ENCODE assay signal across 27 mouse cellular contexts in the genomic region with DNA sequence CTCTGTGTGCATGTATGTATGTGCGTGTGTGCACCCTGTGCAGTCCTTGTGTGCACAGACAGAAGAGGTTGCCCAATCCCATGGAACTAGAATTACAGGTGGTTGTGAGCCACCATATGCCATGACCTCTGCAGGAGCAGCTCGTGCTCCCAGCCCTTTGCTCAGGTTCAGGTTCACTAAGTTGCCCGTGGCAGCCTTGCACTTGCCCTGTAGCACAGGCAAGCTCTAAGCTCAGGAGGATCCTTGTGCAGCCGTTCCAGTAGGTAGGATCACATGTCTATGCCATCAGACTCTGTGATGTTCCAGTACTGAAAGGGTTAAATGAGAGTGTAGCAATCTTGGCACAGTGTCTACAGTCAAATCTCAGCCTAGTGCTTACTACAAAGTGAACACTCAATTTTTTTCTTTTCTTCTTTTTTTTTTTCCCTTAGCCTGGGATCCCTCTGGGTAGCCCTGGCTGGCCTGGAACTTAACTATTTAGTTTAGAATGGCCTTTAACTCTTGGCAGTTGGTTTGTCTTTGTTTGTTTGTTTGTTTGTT. TPM values are rescaled to one million over a fixed set of nuclear protein-coding genes. Genes with fewer than 3 reads are reported as not detected.
DNase-seq lines count a peak whose midpoint lies in the region; ATAC-seq and TF ChIP-seq lines count a peak whose summit lies in the region.
"Had no signal": no experiment of that assay in that cellular context is flagged by ENCODE, and none has a peak within 500 bp of the region (broad histone marks: within the 10 kb centered on the region; RNA-seq: fewer than 3 reads in every experiment).

No protein-coding gene starts in this region.

- H3K9me3 ChIP-seq in forebrain, embryonic 14.5 days (replicated peaks; ENCODE audit: control insufficient read depth, low read length) = no peaks in the 10 kb centered on the region
- H3K9me3 ChIP-seq in forebrain, embryonic 13.5 days (replicated peaks) = no peaks in the 10 kb centered on the region
- H3K9me3 ChIP-seq in liver, embryonic 12.5 days (replicated peaks) = no peaks in the 10 kb centered on the region
- H3K9me3 ChIP-seq in kidney, postnatal 0 days (replicated peaks; ENCODE audit: low read length) = no peaks in the 10 kb centered on the region
- H3K9me3 ChIP-seq: embryonic facial prominence, embryonic 12.5 days had no signal

- no peak overlapping the region for H3K27ac ChIP-seq in forebrain, embryonic 14.5 days (ENCODE audit: low read depth, low read length)
- no peak overlapping the region for H3K27ac ChIP-seq in forebrain, embryonic 13.5 days
- no peak overlapping the region for H3K27ac ChIP-seq in liver, adult 2 months (replicated peaks; ENCODE audit: insufficient read depth, low read depth, low read length)
- H3K27ac ChIP-seq in liver, embryonic 12.5 days = no peak overlapping the region
- H3K27ac ChIP-seq in kidney, postnatal 0 days = no peak overlapping the region
- H3K27ac ChIP-seq: embryonic facial prominence, embryonic 12.5 days; liver, embryonic 14.5 days; stomach, postnatal 0 days had no signal

- no peak for TF ChIP-seq CTCF in liver, adult 2 months (IDR thresholded peaks at IDR 0.05; ENCODE audit: low read depth, low read length)
- no peak for TF ChIP-seq CTCF in kidney, postnatal 0 days (IDR thresholded peaks at IDR 0.05; ENCODE audit: low read depth)

- DNase-seq in forebrain, embryonic 14.5 days (ENCODE audit: low spot score) = peak; percentile 40
- DNase-seq in liver, adult 2 months (ENCODE audit: extremely low read depth, low read depth, low spot score) = peak; percentile 73
- peak; percentile 41 for DNase-seq in NIH3T3 (ENCODE audit: low read depth)
- DNase-seq in kidney, postnatal 0 days (ENCODE audit: low spot score) = peak; percentile 8
- DNase-seq in gastrocnemius, adult 18-20 months (ENCODE audit: low spot score) = no peak
- DNase-seq: adrenal gland, postnatal 10 days; cerebellum, adult 11-12 months; cerebellum, adult 9-11 months; embryo, embryonic 11 days; gastrocnemius, postnatal 10 days; heart, postnatal 14 days; left cerebral cortex, postnatal 4 days; right cerebral cortex, adult 18-20 months; spleen, adult 18-20 months; thymus, adult 18-20 months; thymus, postnatal 25 days had no signal

- H3K27me3 ChIP-seq in forebrain, embryonic 14.5 days (replicated peaks; ENCODE audit: control insufficient read depth, insufficient read depth, low read length) = no peaks in the 10 kb centered on the region
- H3K27me3 ChIP-seq in forebrain, embryonic 13.5 days = no peaks in the 10 kb centered on the region
- no peaks in the 10 kb centered on the region for H3K27me3 ChIP-seq in liver, adult 2 months (ENCODE audit: control insufficient read depth, insufficient read depth, low read length)
- no peaks in the 10 kb centered on the region for H3K27me3 ChIP-seq in liver, embryonic 12.5 days (replicated peaks)
- no peaks in the 10 kb centered on the region for H3K27me3 ChIP-seq in kidney, postnatal 0 days (ENCODE audit: insufficient read depth, low read length)
- H3K27me3 ChIP-seq: CH12.LX; embryonic facial prominence, embryonic 12.5 days had no signal

- H3K79me2 ChIP-seq in liver, adult 2 months (ENCODE audit: control insufficient read depth, insufficient read depth, low read length) = peaks cover 10% of the 10 kb centered on the region; the same call in 1 of the 2 replicates

- no peak for TF ChIP-seq POLR2A in liver, adult 2 months (IDR thresholded peaks at IDR 0.05; ENCODE audit: extremely low read depth, insufficient read depth, low read length)

- no peak overlapping the region for H3K9ac ChIP-seq in forebrain, embryonic 14.5 days (ENCODE audit: low read length)
- H3K9ac ChIP-seq in forebrain, embryonic 13.5 days = no peak overlapping the region
- H3K9ac ChIP-seq in liver, adult 2 months (ENCODE audit: low read depth, low read length) = no peak overlapping the region
- H3K9ac ChIP-seq in liver, embryonic 12.5 days = no peak overlapping the region
- H3K9ac ChIP-seq in kidney, postnatal 0 days (ENCODE audit: low read depth, low read length) = no peak overlapping the region
- H3K9ac ChIP-seq: embryonic facial prominence, embryonic 12.5 days; liver, embryonic 14.5 days had no signal

- no peak overlapping the region for H3K4me3 ChIP-seq in forebrain, embryonic 14.5 days (ENCODE audit: low read depth, low read length)
- no peak overlapping the region for H3K4me3 ChIP-seq in forebrain, embryonic 13.5 days
- H3K4me3 ChIP-seq in liver, adult 2 months (ENCODE audit: insufficient read depth, low read depth, low read length) = no peak overlapping the region
- H3K4me3 ChIP-seq in liver, embryonic 12.5 days = no peak overlapping the region
- H3K4me3 ChIP-seq in kidney, postnatal 0 days (replicated peaks; ENCODE audit: low read depth, low read length) = no peak overlapping the region
- H3K4me3 ChIP-seq: embryonic facial prominence, embryonic 12.5 days had no signal

- no peak for ATAC-seq in forebrain, embryonic 14.5 days
- no peak for ATAC-seq in forebrain, embryonic 13.5 days
- no peak for ATAC-seq in liver, embryonic 12.5 days
- ATAC-seq in kidney, postnatal 0 days (replicated peaks; ENCODE audit: low FRiP score, low read depth) = no peak; the same call in 1 of the 2 replicates
- ATAC-seq in cerebellum, adult (ENCODE audit: insufficient number of reproducible peaks, low FRiP score, low TSS enrichment) = no peak
- ATAC-seq: forebrain, embryonic 16.5 days; intestine, embryonic 16.5 days; midbrain, embryonic 16.5 days had no signal

- peaks cover 6% of the 10 kb centered on the region; the same call in 1 of the 2 replicates for H3K4me1 ChIP-seq in forebrain, embryonic 14.5 days (ENCODE audit: control insufficient read depth, insufficient read depth, low read length)
- H3K4me1 ChIP-seq in forebrain, embryonic 13.5 days = peaks cover 19% of the 10 kb centered on the region
- peaks cover 10% of the 10 kb centered on the region; the same call in 1 of the 2 replicates for H3K4me1 ChIP-seq in liver, adult 2 months (ENCODE audit: control insufficient read depth, insufficient read depth, low read length)
- H3K4me1 ChIP-seq in liver, embryonic 12.5 days = peaks cover 18% of the 10 kb centered on the region
- peaks cover 10% of the 10 kb centered on the region; the same call in 1 of the 2 replicates for H3K4me1 ChIP-seq in kidney, postnatal 0 days (replicated peaks; ENCODE audit: insufficient read depth, low read length)

- no peak overlapping the region for H3K4me2 ChIP-seq in forebrain, embryonic 14.5 days (ENCODE audit: low read length)
- no peak overlapping the region for H3K4me2 ChIP-seq in forebrain, embryonic 13.5 days
- H3K4me2 ChIP-seq in liver, embryonic 12.5 days = no peak overlapping the region
- H3K4me2 ChIP-seq in kidney, postnatal 0 days (ENCODE audit: low read length) = no peak overlapping the region
- H3K4me2 ChIP-seq: embryonic facial prominence, embryonic 12.5 days; midbrain, embryonic 11.5 days had no signal

- WGBS in forebrain, embryonic 14.5 days = 86% methylated on average over 4 of the region's 4 CpGs
- WGBS in forebrain, embryonic 13.5 days = 94% methylated on average over 4 of the region's 4 CpGs
- WGBS in liver, adult 2 months = 24% methylated on average over 4 of the region's 4 CpGs
- WGBS in liver, embryonic 12.5 days (ENCODE audit: insufficient replicate concordance) = 81% methylated on average over 4 of the region's 4 CpGs
- 73% methylated on average over 4 of the region's 4 CpGs for WGBS in kidney, postnatal 0 days

- H3K36me3 ChIP-seq in forebrain, embryonic 14.5 days (ENCODE audit: control insufficient read depth, insufficient read depth, low read length) = peaks cover 10% of the 10 kb centered on the region
- peaks cover 10% of the 10 kb centered on the region for H3K36me3 ChIP-seq in forebrain, embryonic 13.5 days (ENCODE audit: poor library complexity, severe bottlenecking)
- peaks cover 7% of the 10 kb centered on the region; the same call in 1 of the 2 replicates for H3K36me3 ChIP-seq in liver, adult 2 months (ENCODE audit: control insufficient read depth, insufficient read depth, low read length)
- peaks cover 13% of the 10 kb centered on the region for H3K36me3 ChIP-seq in liver, embryonic 12.5 days
- peaks cover 10% of the 10 kb centered on the region for H3K36me3 ChIP-seq in kidney, postnatal 0 days (ENCODE audit: insufficient read depth, low read length)

RNA-seq across cellular contexts. Expression of a gene that starts 3.7 kb away (rescaled TPM):
- polyA plus RNA-seq in forebrain, embryonic 14.5 days (2014; fragmentation: Nextera tagmentation; extraction: Ambion mirVana) = 16.7 and 17.1 TPM in 2 replicates
- 14.0 and 15.0 TPM in 2 replicates for polyA plus RNA-seq in forebrain, embryonic 13.5 days (2015; fragmentation: Nextera tagmentation; extraction: Ambion mirVana)
- total RNA-seq in liver, adult 2 months (2014; rRNA removed) = 41.8 and 42.8 TPM in 2 replicates
- 49.0 and 66.2 TPM in 2 replicates for polyA plus RNA-seq in liver, adult 2 months (2012; rRNA removed)
- 11.9 and 12.4 TPM in 2 replicates for polyA plus RNA-seq in liver, embryonic 12.5 days (2016; fragmentation: Nextera tagmentation; extraction: Ambion mirVana)
- 27.3 and 27.6 TPM in 2 replicates for polyA plus RNA-seq in kidney, postnatal 0 days (2015; fragmentation: Nextera tagmentation; extraction: Ambion mirVana)
- total RNA-seq in gastrocnemius, adult 18-20 months (2021) = 10 to 100 TPM; 15.3 to 18.7 TPM

RNA-seq across cellular contexts. Expression of a gene that starts 15.4 kb away (rescaled TPM):
- 25.0 and 38.1 TPM in 2 replicates for polyA plus RNA-seq in forebrain, embryonic 14.5 days (2014; fragmentation: Nextera tagmentation; extraction: Ambion mirVana)
- polyA plus RNA-seq in forebrain, embryonic 13.5 days (2015; fragmentation: Nextera tagmentation; extraction: Ambion mirVana) = 29.2 and 32.1 TPM in 2 replicates
- 0.18 and 0.47 TPM in 2 replicates for total RNA-seq in liver, adult 2 months (2014; rRNA removed)
- polyA plus RNA-seq in liver, adult 2 months (2012; rRNA removed) = 0.05 and 0.11 TPM in 2 replicates
- polyA plus RNA-seq in liver, embryonic 12.5 days (2016; fragmentation: Nextera tagmentation; extraction: Ambion mirVana) = 3.6 and 4.6 TPM in 2 replicates
- polyA plus RNA-seq in kidney, postnatal 0 days (2015; fragmentation: Nextera tagmentation; extraction: Ambion mirVana) = 17.3 and 18.0 TPM in 2 replicates
- 1 to 10 TPM; 1.2 to 2.5 TPM for total RNA-seq in gastrocnemius, adult 18-20 months (2021)

RNA-seq across cellular contexts. Expression of a gene that starts 22.7 kb away (rescaled TPM):
- 7.9 and 9.7 TPM in 2 replicates for polyA plus RNA-seq in forebrain, embryonic 14.5 days (2014; fragmentation: Nextera tagmentation; extraction: Ambion mirVana)
- 16.4 and 18.6 TPM in 2 replicates for polyA plus RNA-seq in forebrain, embryonic 13.5 days (2015; fragmentation: Nextera tagmentation; extraction: Ambion mirVana)
- 6.4 and 11.2 TPM in 2 replicates for total RNA-seq in liver, adult 2 months (2014; rRNA removed)
- polyA plus RNA-seq in liver, adult 2 months (2012; rRNA removed) = 4.9 and 6.5 TPM in 2 replicates
- 40.3 and 40.6 TPM in 2 replicates for polyA plus RNA-seq in liver, embryonic 12.5 days (2016; fragmentation: Nextera tagmentation; extraction: Ambion mirVana)
- 9.0 and 12.7 TPM in 2 replicates for polyA plus RNA-seq in kidney, postnatal 0 days (2015; fragmentation: Nextera tagmentation; extraction: Ambion mirVana)
- under 1 TPM; 0.17 to 0.21 TPM for total RNA-seq in gastrocnemius, adult 18-20 months (2021)

RNA-seq across cellular contexts. Expression of a gene that starts 55.9 kb away (rescaled TPM):
- polyA plus RNA-seq in forebrain, embryonic 14.5 days (2014; fragmentation: Nextera tagmentation; extraction: Ambion mirVana) = 38.6 and 47.9 TPM in 2 replicates
- polyA plus RNA-seq in forebrain, embryonic 13.5 days (2015; fragmentation: Nextera tagmentation; extraction: Ambion mirVana) = 45.2 and 47.3 TPM in 2 replicates
- 2.9 and 3.8 TPM in 2 replicates for total RNA-seq in liver, adult 2 months (2014; rRNA removed)
- polyA plus RNA-seq in liver, adult 2 months (2012; rRNA removed) = 0.78 and 0.83 TPM in 2 replicates
- 4.1 and 4.2 TPM in 2 replicates for polyA plus RNA-seq in liver, embryonic 12.5 days (2016; fragmentation: Nextera tagmentation; extraction: Ambion mirVana)
- 20.8 and 21.5 TPM in 2 replicates for polyA plus RNA-seq in kidney, postnatal 0 days (2015; fragmentation: Nextera tagmentation; extraction: Ambion mirVana)
- total RNA-seq in gastrocnemius, adult 18-20 months (2021) = 1 to 10 TPM; 4.1 to 4.9 TPM
